Mouse (Mus musculus) neural tube, embryonic 15.5 days (tissue): ENCODE measurements around the gene Cdc42. TPM values are rescaled to one million over a fixed set of nuclear protein-coding genes. Genes with fewer than 3 reads are reported as not detected.
A peak's percentile ranks its signal among the peaks of the same experiment; 100 is the strongest.

Experiments used
- ATAC-seq: fragments of 200-750 bp; cut with Nextera tagmentation; 2 replicates; pipeline ENCODE4 v1.8.0; 2017; ENCODE audit warnings: mild to moderate bottlenecking, moderate TSS enrichment, moderate library complexity; ENCODE audit not compliant: low FRiP score
- H3K27ac ChIP-seq: fragments of 300-500 bp; sonication (generic); replicated peaks from 2 replicates; pipeline ENCODE4 v1.5.1; 2015; ENCODE audit warnings: mild to moderate bottlenecking, inconsistent platforms
- H3K27me3 ChIP-seq: fragments of 300-500 bp; sonication (generic); replicated peaks from 2 replicates; pipeline ENCODE4 v1.6.1; 2015; ENCODE audit warnings: inconsistent platforms
- H3K36me3 ChIP-seq: fragments of 300-500 bp; sonication (generic); 2 replicates; pipeline ENCODE4 v1.6.1; 2015; ENCODE audit warnings: inconsistent platforms
- H3K4me1 ChIP-seq: fragments of 300-500 bp; sonication (generic); 2 replicates; pipeline ENCODE4 v1.6.1; 2015; ENCODE audit warnings: inconsistent platforms
- H3K4me2 ChIP-seq: fragments of 300-500 bp; sonication (generic); 2 replicates; pipeline ENCODE4 v1.6.1; 2015; ENCODE audit warnings: inconsistent platforms, mild to moderate bottlenecking, moderate library complexity
- H3K4me3 ChIP-seq: fragments of 300-500 bp; sonication (generic); replicated peaks from 2 replicates; pipeline ENCODE4 v1.5.1; 2015; ENCODE audit warnings: mild to moderate bottlenecking, inconsistent platforms
- H3K9ac ChIP-seq: fragments of 300-500 bp; sonication (generic); replicated peaks from 2 replicates; pipeline ENCODE4 v1.6.1; 2015; ENCODE audit warnings: mild to moderate bottlenecking, inconsistent platforms
- H3K9me3 ChIP-seq: fragments of 300-500 bp; sonication (generic); replicated peaks from 2 replicates; pipeline ENCODE4 v1.6.1; 2016; ENCODE audit warnings: inconsistent platforms
- WGBS: fragments of 180-500 bp; shearing (Covaris S2); methylation state at CpG from one replicate; pipeline ENCODE4 v1.1.7; 2015; ENCODE audit warnings: mixed read lengths; 5-methylcytosine and 5-hydroxymethylcytosine counted together
- polyA plus RNA-seq: library from polyadenylated mRNA; unstranded; fragments of >200 nt; fragmentation: Nextera tagmentation; extraction: Ambion mirVana; gene quantifications from 2 replicates; pipeline ENCODE4 v1.2.1, GENCODE M21; 2015

Gene Cdc42
- polyA plus RNA-seq, 1 experiment from 2014 or later = 961 TPM

GRCm38 (mm10) chr4:137339415-137339814, 18.1 kb downstream of the Cdc42 start:
- no peak overlapping the region for H3K9ac ChIP-seq
- H3K36me3 ChIP-seq = peaks cover 7% of the 10 kb centered on the region; the same call in 1 of the 2 replicates
- H3K27ac ChIP-seq = no peak overlapping the region
- no peak overlapping the region for H3K4me3 ChIP-seq
- 94% methylated on average over 1 of the region's 1 CpGs for WGBS
- H3K4me1 ChIP-seq = peaks cover 22% of the 10 kb centered on the region
- ATAC-seq = no peak
- H3K9me3 ChIP-seq = no peaks in the 10 kb centered on the region
- H3K4me2 ChIP-seq = no peak overlapping the region
- no peaks in the 10 kb centered on the region for H3K27me3 ChIP-seq

GRCm38 (mm10) chr4:137336468-137336867, 21.1 kb downstream of the Cdc42 start:
- no peak overlapping the region for H3K4me2 ChIP-seq
- WGBS = 86% methylated on average over 5 of the region's 5 CpGs
- no peak overlapping the region for H3K4me3 ChIP-seq
- no peak for ATAC-seq
- H3K9ac ChIP-seq = no peak overlapping the region
- no peak overlapping the region for H3K27ac ChIP-seq
- H3K36me3 ChIP-seq = peaks cover 21% of the 10 kb centered on the region
- H3K4me1 ChIP-seq = peaks cover 22% of the 10 kb centered on the region
- no peaks in the 10 kb centered on the region for H3K27me3 ChIP-seq
- H3K9me3 ChIP-seq = no peaks in the 10 kb centered on the region

GRCm38 (mm10) chr4:137332051-137332450, 25.5 kb downstream of the Cdc42 start:
- Histone ChIP-seq H3K4me2 (no peak overlapping the region), H3K27me3 (no peaks in the 10 kb centered on the region), H3K4me1 (peaks cover 7% of the 10 kb centered on the region), H3K9me3 (no peaks in the 10 kb centered on the region), H3K4me3 (no peak overlapping the region), H3K27ac (no peak overlapping the region), H3K36me3 (peaks cover 49% of the 10 kb centered on the region), H3K9ac (no peak overlapping the region)
- no peak for ATAC-seq

GRCm38 (mm10) chr4:137326494-137326893, 31.0 kb downstream of the Cdc42 start:
- no peaks in the 10 kb centered on the region for H3K9me3 ChIP-seq
- H3K4me1 ChIP-seq = no peaks in the 10 kb centered on the region
- WGBS = 90% methylated on average over 3 of the region's 3 CpGs
- ATAC-seq = no peak
- no peak overlapping the region for H3K4me2 ChIP-seq
- no peak overlapping the region for H3K9ac ChIP-seq
- H3K27me3 ChIP-seq = no peaks in the 10 kb centered on the region
- H3K27ac ChIP-seq = no peak overlapping the region
- no peak overlapping the region for H3K4me3 ChIP-seq
- peaks cover 50% of the 10 kb centered on the region for H3K36me3 ChIP-seq

- no peak for ATAC-seq
- H3K4me2 ChIP-seq = no peak overlapping the region
- no peak overlapping the region for H3K27ac ChIP-seq
- no peak overlapping the region for H3K4me3 ChIP-seq
- H3K9ac ChIP-seq = no peak overlapping the region
- no peaks in the 10 kb centered on the region for H3K27me3 ChIP-seq
- WGBS = 89% methylated on average over 6 of the region's 6 CpGs
- H3K4me1 ChIP-seq = no peaks in the 10 kb centered on the region
- H3K9me3 ChIP-seq = no peaks in the 10 kb centered on the region
- peaks cover 57% of the 10 kb centered on the region for H3K36me3 ChIP-seq
These were observed 32.6 kb downstream of the Cdc42 start for GRCm38 (mm10) chr4:137324926-137325325.

GRCm38 (mm10) chr4:137316027-137316770, 41.3 kb downstream of the Cdc42 start:
- no peak for ATAC-seq
- H3K27me3 ChIP-seq = no peaks in the 10 kb centered on the region
- H3K4me3 ChIP-seq = no peak overlapping the region
- H3K27ac ChIP-seq = no peak overlapping the region
- peaks cover 8% of the 10 kb centered on the region for H3K4me1 ChIP-seq
- no peaks in the 10 kb centered on the region for H3K9me3 ChIP-seq
- H3K36me3 ChIP-seq = peaks cover 18% of the 10 kb centered on the region; the same call in 1 of the 2 replicates
- H3K9ac ChIP-seq = no peak overlapping the region
- 84% methylated on average over 4 of the region's 4 CpGs for WGBS
- H3K4me2 ChIP-seq = no peak overlapping the region

GRCm38 (mm10) chr4:137315061-137315460, 42.5 kb downstream of the Cdc42 start:
- Histone ChIP-seq H3K4me3 (no peak overlapping the region), H3K9me3 (no peaks in the 10 kb centered on the region), H3K36me3 (peaks cover 7% of the 10 kb centered on the region; the same call in 1 of the 2 replicates), H3K27ac (no peak overlapping the region), H3K4me1 (peaks cover 8% of the 10 kb centered on the region), H3K27me3 (no peaks in the 10 kb centered on the region), H3K9ac (no peak overlapping the region), H3K4me2 (no peak overlapping the region)
- WGBS = 89% methylated on average over 2 of the region's 2 CpGs
- ATAC-seq = no peak

GRCm38 (mm10) chr4:137314561-137314960, 43.0 kb downstream of the Cdc42 start:
- peaks cover 8% of the 10 kb centered on the region for H3K4me1 ChIP-seq
- 24% methylated on average over 6 of the region's 6 CpGs for WGBS
- no peak for ATAC-seq

GRCm38 (mm10) chr4:137313511-137313910, 44.0 kb downstream of the Cdc42 start:
- H3K9me3 ChIP-seq = no peaks in the 10 kb centered on the region
- H3K4me2 ChIP-seq = no peak overlapping the region
- no peaks in the 10 kb centered on the region for H3K27me3 ChIP-seq
- H3K9ac ChIP-seq = no peak overlapping the region
- H3K27ac ChIP-seq = no peak overlapping the region
- H3K36me3 ChIP-seq = peaks cover 4% of the 10 kb centered on the region; the same call in 1 of the 2 replicates
- H3K4me1 ChIP-seq = peaks cover 8% of the 10 kb centered on the region
- H3K4me3 ChIP-seq = no peak overlapping the region
- ATAC-seq = no peak
- 58% methylated on average over 2 of the region's 2 CpGs for WGBS

More at GRCm38 (mm10) chr4:137314561-137314960, 43.0 kb downstream of the Cdc42 start:
- no peak overlapping the region for H3K4me2 ChIP-seq
- no peak overlapping the region for H3K9ac ChIP-seq
- H3K9me3 ChIP-seq = no peaks in the 10 kb centered on the region
- H3K36me3 ChIP-seq = peaks cover 7% of the 10 kb centered on the region; the same call in 1 of the 2 replicates
- H3K27ac ChIP-seq = no peak overlapping the region
- no peaks in the 10 kb centered on the region for H3K27me3 ChIP-seq
- H3K4me3 ChIP-seq = no peak overlapping the region

- Histone ChIP-seq H3K27me3 (no peaks in the 10 kb centered on the region), H3K36me3 (no peaks in the 10 kb centered on the region), H3K4me1 (peaks cover 29% of the 10 kb centered on the region), H3K27ac (no peak overlapping the region), H3K4me3 (no peak overlapping the region), H3K9ac (no peak overlapping the region), H3K4me2 (no peak overlapping the region), H3K9me3 (no peaks in the 10 kb centered on the region)
- 49% methylated on average over 5 of the region's 5 CpGs for WGBS
- ATAC-seq = no peak
These were observed 49.1 kb downstream of the Cdc42 start for GRCm38 (mm10) chr4:137308377-137308776.

- H3K4me1 ChIP-seq = peaks cover 25% of the 10 kb centered on the region
- no peak for ATAC-seq
- H3K4me3 ChIP-seq = no peak overlapping the region
- H3K36me3 ChIP-seq = no peaks in the 10 kb centered on the region
- 67% methylated on average over 19 of the region's 19 CpGs for whole genome bisulfite sequencing
- 0 out of 2 replicates have a peak overlapping the region, but pooled peaks have one; percentile 7 for H3K9ac ChIP-seq
- no peaks in the 10 kb centered on the region for H3K9me3 ChIP-seq
- H3K4me2 ChIP-seq = no peak overlapping the region
- peak overlapping the region; percentile 54; the same call in 1 of the 2 replicates for H3K27ac ChIP-seq
- H3K27me3 ChIP-seq = no peaks in the 10 kb centered on the region
These were observed 50.4 kb downstream of the Cdc42 start for GRCm38 (mm10) chr4:137306991-137307706.

GRCm38 (mm10) chr4:137306577-137306888, 51.0 kb downstream of the Cdc42 start:
- no peaks in the 10 kb centered on the region for H3K36me3 ChIP-seq
- H3K9me3 ChIP-seq = no peaks in the 10 kb centered on the region
- H3K4me1 ChIP-seq = peaks cover 26% of the 10 kb centered on the region
- peak overlapping the region; percentile 54; the same call in 1 of the 2 replicates for H3K27ac ChIP-seq
- peak; percentile 48; the same call in 1 of the 2 replicates for ATAC-seq
- H3K4me3 ChIP-seq = no peak overlapping the region
- H3K9ac ChIP-seq = no peak overlapping the region
- H3K4me2 ChIP-seq = no peak overlapping the region
- H3K27me3 ChIP-seq = no peaks in the 10 kb centered on the region
- 18% methylated on average over 8 of the region's 8 CpGs for WGBS
